Mouse (Mus musculus) T-helper 2 cell (primary cell): ENCODE results near the gene Tgm3.

Experiments used
- in situ Hi-C: fragments of 300-600 bp; cut with MboI, MseI; formaldehyde crosslinking; loops from one replicate; pipeline ENCODE4 v1.15.1; 2025; ENCODE audit warnings: high pct_unique_total_duplicates

Gene Tgm3

DNA sequence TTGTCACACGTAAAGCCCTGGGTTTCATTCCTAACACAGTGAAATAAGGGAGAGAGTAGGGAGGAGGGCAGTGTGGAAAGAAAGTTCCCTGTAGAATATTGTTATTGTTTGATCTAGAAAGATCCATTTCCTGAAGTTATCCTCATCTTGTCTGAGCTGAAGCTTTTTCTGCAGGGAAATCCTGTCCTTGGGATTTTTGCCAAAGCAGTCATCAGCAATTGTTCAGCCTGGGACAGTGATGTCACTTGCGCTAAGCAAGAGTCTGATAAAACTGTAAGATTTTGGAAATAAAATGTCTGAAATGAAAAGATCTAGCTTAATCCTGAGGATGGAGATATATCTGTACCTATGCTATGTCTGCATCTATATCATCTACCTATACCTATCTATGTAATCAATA lies 58.2 kb downstream of the Tgm3 start:
- in situ Hi-C loops = no loop called here
